Mouse (Mus musculus) kidney, embryonic 14.5 days (tissue): ENCODE data around the gene Fam110a. TPM values are rescaled to one million over a fixed set of nuclear protein-coding genes. Genes with fewer than 3 reads are reported as not detected.

Experiments
- ATAC-seq: fragments of 200-750 bp; cut with Nextera tagmentation; 2 replicates; pipeline ENCODE4 v1.8.0; 2017; ENCODE audit warnings: moderate number of reproducible peaks, mild to moderate bottlenecking, moderate TSS enrichment, moderate library complexity; ENCODE audit not compliant: low FRiP score, low TSS enrichment
- H3K27ac ChIP-seq: fragments of 300-500 bp; sonication (generic); 2 replicates; pipeline ENCODE4 v1.5.1; 2014; ENCODE audit warnings: low read depth, mild to moderate bottlenecking, low read length, moderate library complexity, mixed read lengths
- H3K27me3 ChIP-seq: fragments of 300-500 bp; sonication (generic); 2 replicates; pipeline ENCODE4 v1.6.1; 2014; ENCODE audit warnings: mild to moderate bottlenecking, low read length; ENCODE audit not compliant: control insufficient read depth, insufficient read depth
- H3K36me3 ChIP-seq: fragments of 300-500 bp; sonication (generic); 2 replicates; pipeline ENCODE4 v1.6.1; 2014; ENCODE audit warnings: low read length, mixed read lengths; ENCODE audit not compliant: control insufficient read depth, insufficient read depth
- H3K4me1 ChIP-seq: fragments of 300-500 bp; sonication (generic); 2 replicates; pipeline ENCODE4 v1.6.1; 2014; ENCODE audit warnings: low read length, mixed read lengths; ENCODE audit not compliant: control insufficient read depth, insufficient read depth
- H3K4me2 ChIP-seq: fragments of 300-500 bp; sonication (generic); replicated peaks from 2 replicates; pipeline ENCODE4 v1.6.1; 2014; ENCODE audit warnings: low read depth, mild to moderate bottlenecking, low read length
- H3K4me3 ChIP-seq: fragments of 300-500 bp; sonication (generic); 2 replicates; pipeline ENCODE4 v1.5.1; 2014; ENCODE audit warnings: mild to moderate bottlenecking, low read length
- H3K9ac ChIP-seq: fragments of 300-500 bp; sonication (generic); 2 replicates; pipeline ENCODE4 v1.6.1; 2014; ENCODE audit warnings: low read depth, mild to moderate bottlenecking, low read length, moderate library complexity
- H3K9me3 ChIP-seq: fragments of 300-500 bp; sonication (generic); 2 replicates; pipeline ENCODE4 v1.6.1; 2016; ENCODE audit warnings: low read length; ENCODE audit not compliant: control insufficient read depth
- WGBS: fragments of 180-500 bp; shearing (Covaris S2); extraction: QIAGEN DNeasy Blood & Tissue Kit; methylation state at CpG from one replicate; pipeline ENCODE4 v1.1.7; 2014; 5-methylcytosine and 5-hydroxymethylcytosine counted together
- polyA plus RNA-seq: library from polyadenylated mRNA; unstranded; fragments of >200 nt; fragmentation: Nextera tagmentation; extraction: Ambion mirVana; gene quantifications from 2 replicates; pipeline ENCODE4 v1.2.1, GENCODE M21; 2014

Gene Fam110a
- polyA plus RNA-seq, 1 experiment from 2014 or later: 29.9 TPM

DNA sequence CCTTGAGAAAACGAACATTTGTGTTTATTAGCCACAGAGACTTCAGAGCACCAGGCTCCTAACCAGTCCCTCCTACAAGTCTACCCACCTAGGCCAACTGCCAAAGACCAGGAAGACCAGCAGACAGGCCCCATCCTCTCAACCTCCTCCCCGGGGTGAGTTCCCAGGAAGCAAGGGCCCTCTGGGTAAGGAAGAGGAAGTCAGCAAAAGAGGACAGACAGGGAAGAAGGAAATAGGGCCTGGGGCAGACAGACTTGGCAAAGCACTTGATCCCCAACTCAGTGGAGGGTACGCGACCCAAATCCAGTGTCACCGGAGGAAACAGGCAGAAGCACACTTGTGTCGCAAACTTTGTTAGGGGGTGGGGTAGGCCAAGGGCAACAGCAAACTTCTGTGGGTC, 10.6 kb downstream of the Fam110a start:
- H3K4me2 ChIP-seq: no peak overlapping the region

DNA sequence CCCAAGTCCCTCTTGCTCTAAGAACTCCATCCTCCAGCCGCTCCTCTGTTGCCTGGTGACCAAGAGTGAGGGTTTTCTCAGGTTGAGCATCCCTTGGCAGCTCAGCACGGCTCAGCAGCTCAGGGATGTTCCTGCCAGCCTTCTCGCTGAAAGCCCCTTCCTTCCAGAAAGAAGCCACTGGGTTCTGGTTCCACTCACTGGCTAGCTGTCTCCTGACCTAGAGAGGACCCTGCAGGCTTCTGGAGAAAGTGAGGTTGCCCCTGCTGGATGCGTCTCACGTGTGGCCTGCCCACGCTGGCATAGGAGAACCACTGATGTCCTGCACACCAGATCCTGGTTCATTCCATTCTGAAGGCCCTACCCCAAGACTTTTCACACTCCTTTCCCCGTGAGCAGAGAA, 11.0 kb downstream of the Fam110a start:
- WGBS: 88% methylated on average over 7 of the region's 7 CpGs
- Histone ChIP-seq H3K9me3 (no peaks in the 10 kb centered on the region), H3K9ac (no peak overlapping the region), H3K27ac (no peak overlapping the region), H3K27me3 (peaks cover 8% of the 10 kb centered on the region; the same call in 1 of the 2 replicates), H3K4me3 (no peak overlapping the region), H3K4me2 (no peak overlapping the region), H3K36me3 (peaks cover 17% of the 10 kb centered on the region; the same call in 1 of the 2 replicates), H3K4me1 (peaks cover 43% of the 10 kb centered on the region)
- ATAC-seq: no peak

More for the DNA sequence above, 10.6 kb downstream of the Fam110a start:
- WGBS: 92% methylated on average over 6 of the region's 6 CpGs
- Histone ChIP-seq H3K27ac (no peak overlapping the region), H3K27me3 (peaks cover 8% of the 10 kb centered on the region; the same call in 1 of the 2 replicates), H3K36me3 (peaks cover 17% of the 10 kb centered on the region; the same call in 1 of the 2 replicates), H3K4me3 (no peak overlapping the region), H3K4me1 (peaks cover 43% of the 10 kb centered on the region), H3K9me3 (no peaks in the 10 kb centered on the region), H3K9ac (no peak overlapping the region)
- no peak for ATAC-seq

DNA sequence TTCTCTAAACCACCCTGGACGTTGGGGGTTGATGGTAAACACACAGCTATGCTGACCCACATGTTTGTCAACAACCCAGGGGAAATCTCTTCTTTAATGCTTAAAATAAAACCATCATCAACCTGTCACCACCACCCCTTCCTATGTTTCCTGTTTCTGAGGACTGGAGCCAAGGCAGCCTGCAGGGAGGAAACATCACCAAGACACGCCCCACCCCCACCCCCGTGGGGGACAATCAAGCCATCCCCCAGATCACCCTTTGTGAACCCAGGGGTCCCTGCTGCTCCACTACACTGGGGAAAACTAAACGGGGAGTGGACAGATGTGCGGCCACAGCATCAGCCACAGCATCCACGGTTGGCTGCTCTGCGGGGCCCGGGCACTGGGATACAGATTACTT, 11.6 kb downstream of the Fam110a start:
- no peak for ATAC-seq
- H3K27ac ChIP-seq: no peak overlapping the region
- no peaks in the 10 kb centered on the region for H3K9me3 ChIP-seq
- no peak overlapping the region for H3K4me2 ChIP-seq
- peaks cover 17% of the 10 kb centered on the region; the same call in 1 of the 2 replicates for H3K36me3 ChIP-seq
- H3K4me1 ChIP-seq: peaks cover 41% of the 10 kb centered on the region
- no peak overlapping the region for H3K9ac ChIP-seq
- H3K27me3 ChIP-seq: peaks cover 4% of the 10 kb centered on the region; the same call in 1 of the 2 replicates
- 61% methylated on average over 8 of the region's 8 CpGs for WGBS
- no peak overlapping the region for H3K4me3 ChIP-seq

DNA sequence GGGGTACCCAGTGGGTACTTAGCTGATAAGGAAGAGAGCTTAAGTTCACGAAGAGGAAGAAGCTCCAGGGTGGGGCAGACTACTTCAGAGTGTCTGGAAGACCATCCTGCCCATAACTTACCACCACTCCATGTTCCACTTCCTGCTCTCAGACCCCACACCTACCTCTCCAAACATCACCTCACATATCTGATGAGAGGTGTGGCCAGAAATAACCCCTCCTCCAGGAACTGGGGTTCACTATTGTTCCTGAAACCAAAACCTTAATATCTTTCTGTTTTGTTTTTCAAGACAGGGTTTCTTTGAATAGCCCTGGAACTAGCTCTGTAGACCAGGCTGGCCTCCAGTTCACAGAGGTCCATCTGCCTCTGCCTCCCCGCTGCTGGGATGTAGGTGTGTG, 12.2 kb downstream of the Fam110a start:
- peaks cover 3% of the 10 kb centered on the region; the same call in 1 of the 2 replicates for H3K27me3 ChIP-seq
- peaks cover 37% of the 10 kb centered on the region for H3K4me1 ChIP-seq
- H3K4me2 ChIP-seq: no peak overlapping the region
- H3K27ac ChIP-seq: no peak overlapping the region
- H3K9me3 ChIP-seq: no peaks in the 10 kb centered on the region
- WGBS: 75% methylated on average over 2 of the region's 2 CpGs
- peaks cover 17% of the 10 kb centered on the region; the same call in 1 of the 2 replicates for H3K36me3 ChIP-seq
- no peak for ATAC-seq
- no peak overlapping the region for H3K9ac ChIP-seq
- no peak overlapping the region for H3K4me3 ChIP-seq

DNA sequence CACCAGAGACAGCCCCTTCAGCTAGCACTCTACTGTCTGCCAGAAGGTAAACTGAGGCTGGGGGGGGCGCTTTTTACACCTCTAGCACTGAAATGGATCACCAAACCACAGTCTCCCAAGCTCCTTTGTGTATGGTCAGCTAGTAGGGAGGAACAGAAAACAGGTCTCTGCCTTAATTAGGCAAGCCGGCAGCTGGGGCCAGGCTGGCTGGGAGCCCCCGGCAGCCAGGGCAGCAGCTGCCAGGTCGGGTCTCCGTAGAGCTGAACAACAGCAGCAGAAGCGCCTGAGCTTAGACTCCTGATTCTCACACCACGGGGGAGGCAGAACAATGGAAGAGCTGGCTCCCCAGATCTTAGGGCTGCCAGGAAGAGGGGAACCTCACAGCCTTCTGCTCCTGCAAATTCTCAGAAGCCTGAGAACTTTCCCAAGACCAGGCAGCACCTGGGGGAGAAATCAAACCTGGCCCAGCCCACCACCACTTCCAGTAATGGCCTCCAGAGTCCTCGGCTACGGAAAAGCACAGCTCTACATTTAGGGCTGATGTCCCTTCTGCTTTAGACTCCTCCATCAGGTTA, 12.8 kb downstream of the Fam110a start:
- no peak overlapping the region for H3K9ac ChIP-seq

DNA sequence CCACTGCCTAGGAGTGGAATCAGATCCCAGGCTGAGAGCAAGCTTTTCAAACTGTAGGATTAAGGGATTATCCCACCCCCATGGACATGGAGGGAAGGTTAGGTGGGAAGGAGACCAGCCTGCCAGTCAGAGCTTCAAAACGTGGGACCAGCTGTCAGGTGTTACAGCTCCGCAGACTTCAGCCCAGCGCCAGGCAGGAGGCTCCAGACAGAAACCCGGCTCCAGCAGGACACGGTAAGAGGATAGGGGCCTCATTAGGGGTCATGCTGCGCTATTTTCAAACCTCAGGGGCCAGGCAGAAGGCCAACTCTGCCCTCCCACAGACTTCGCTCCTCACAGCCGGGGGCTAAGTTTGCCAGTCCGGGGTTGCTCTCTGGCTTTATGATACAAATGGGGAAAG, 16.0 kb downstream of the Fam110a start:
- Histone ChIP-seq H3K9me3 (no peaks in the 10 kb centered on the region), H3K27ac (0 out of 2 replicates have a peak overlapping the region, but pooled peaks have one; percentile 14), H3K9ac (no peak overlapping the region), H3K4me2 (no peak overlapping the region), H3K36me3 (peaks cover 6% of the 10 kb centered on the region; the same call in 1 of the 2 replicates), H3K4me3 (no peak overlapping the region), H3K4me1 (peaks cover 25% of the 10 kb centered on the region), H3K27me3 (no peaks in the 10 kb centered on the region)
- WGBS: 5% methylated on average over 9 of the region's 9 CpGs
- ATAC-seq: peak; percentile 38; the same call in 1 of the 2 replicates

More for the DNA sequence above, 12.8 kb downstream of the Fam110a start:
- Histone ChIP-seq H3K27me3 (no peaks in the 10 kb centered on the region), H3K4me3 (no peak overlapping the region), H3K9me3 (no peaks in the 10 kb centered on the region), H3K36me3 (peaks cover 17% of the 10 kb centered on the region; the same call in 1 of the 2 replicates), H3K27ac (no peak overlapping the region), H3K4me2 (no peak overlapping the region), H3K4me1 (peaks cover 36% of the 10 kb centered on the region)
- no peak for ATAC-seq
- WGBS: 40% methylated on average over 9 of the region's 9 CpGs

DNA sequence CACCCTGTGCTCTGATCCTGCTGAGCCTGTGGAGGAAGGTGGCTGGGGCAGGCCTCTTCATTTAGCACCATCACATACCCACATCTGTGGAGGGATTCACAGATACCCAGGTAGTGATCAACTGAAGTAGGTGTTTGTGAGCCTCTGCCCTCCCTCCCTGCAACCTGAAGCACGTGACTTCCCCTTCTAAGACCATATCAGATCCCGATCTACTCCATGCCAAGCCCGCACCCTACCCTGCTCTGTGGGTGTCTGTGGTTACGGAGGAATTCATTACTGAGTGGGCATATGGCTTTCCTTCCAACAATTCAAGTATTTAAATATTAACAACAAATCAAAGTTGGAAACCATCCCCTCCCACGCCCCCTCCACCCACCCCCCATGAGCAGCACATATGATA, 16.7 kb downstream of the Fam110a start:
- Histone ChIP-seq H3K9ac (no peak overlapping the region), H3K36me3 (no peaks in the 10 kb centered on the region), H3K4me2 (no peak overlapping the region), H3K27ac (no peak overlapping the region), H3K4me3 (no peak overlapping the region), H3K27me3 (no peaks in the 10 kb centered on the region), H3K4me1 (peaks cover 19% of the 10 kb centered on the region), H3K9me3 (no peaks in the 10 kb centered on the region)
- ATAC-seq: no peak
- 85% methylated on average over 5 of the region's 5 CpGs for WGBS

DNA sequence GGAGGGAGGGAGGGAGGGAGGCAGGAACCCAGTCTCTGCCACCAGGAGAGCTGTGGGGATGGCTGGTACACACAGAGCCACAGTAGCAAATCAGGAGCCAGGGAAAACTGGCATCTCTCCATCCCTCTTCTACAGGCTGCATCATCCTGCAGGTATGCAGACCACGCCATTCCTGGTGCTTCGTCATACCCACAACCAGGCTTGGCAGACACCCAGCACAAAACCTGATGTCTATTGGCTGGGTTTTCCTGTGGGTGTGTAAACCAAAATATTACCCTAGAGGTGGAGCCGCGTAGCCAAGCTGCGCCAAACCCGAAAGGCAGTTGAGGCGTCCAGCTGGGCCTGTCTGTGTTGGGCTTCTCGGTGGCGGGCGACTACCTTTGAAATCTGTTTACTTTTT, 17.5 kb downstream of the Fam110a start:
- H3K9me3 ChIP-seq: no peaks in the 10 kb centered on the region
- WGBS: 84% methylated on average over 10 of the region's 10 CpGs
- H3K4me1 ChIP-seq: peaks cover 17% of the 10 kb centered on the region
- no peak overlapping the region for H3K4me2 ChIP-seq
- H3K4me3 ChIP-seq: no peak overlapping the region
- no peaks in the 10 kb centered on the region for H3K27me3 ChIP-seq
- no peak overlapping the region for H3K27ac ChIP-seq
- no peak for ATAC-seq
- no peaks in the 10 kb centered on the region for H3K36me3 ChIP-seq
- H3K9ac ChIP-seq: no peak overlapping the region

DNA sequence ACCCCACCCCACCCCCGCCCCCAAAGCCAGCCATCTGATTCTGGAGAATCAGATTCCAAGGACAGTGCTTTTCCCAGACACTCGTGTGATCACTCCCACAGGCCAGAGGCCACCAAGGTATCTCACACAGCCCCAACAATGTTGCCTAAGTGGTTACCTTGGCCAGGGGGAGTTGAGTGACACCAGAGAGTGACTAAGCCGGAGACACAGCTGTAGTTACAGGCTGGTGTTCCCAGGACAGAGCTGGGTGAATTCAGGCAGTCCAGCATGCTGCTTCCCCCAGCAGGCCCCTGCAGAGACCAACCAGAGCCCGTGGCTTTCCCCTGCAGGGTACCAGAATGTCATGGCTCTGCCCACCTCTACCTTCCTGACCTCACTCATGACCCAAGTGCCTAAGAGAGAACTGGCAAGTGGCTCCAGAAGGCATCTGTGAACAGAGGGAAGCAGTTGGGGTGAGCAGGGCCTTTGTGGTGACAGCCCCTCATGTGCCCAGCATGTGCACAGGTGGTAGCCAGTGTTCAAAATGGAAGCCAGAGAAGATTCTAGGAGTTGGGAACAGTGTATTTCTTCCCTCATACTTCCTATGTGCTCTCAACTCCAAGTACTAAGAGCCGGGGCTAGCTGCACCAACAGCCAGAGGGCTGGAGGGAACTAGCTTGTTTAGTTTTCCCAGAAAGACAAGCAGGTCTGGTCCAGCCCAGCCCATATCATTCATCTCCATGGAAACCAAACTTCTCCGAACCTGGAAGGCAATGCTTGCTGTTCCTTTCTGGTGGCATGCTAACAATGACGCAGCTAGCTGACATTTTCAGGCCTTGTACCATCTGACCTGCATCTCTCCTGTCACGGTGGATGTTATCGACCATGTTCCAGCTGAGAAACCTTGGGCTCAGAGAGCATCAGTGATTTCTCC, 18.5 kb downstream of the Fam110a start:
- Histone ChIP-seq H3K27me3 (no peaks in the 10 kb centered on the region), H3K27ac (no peak overlapping the region), H3K4me3 (no peak overlapping the region), H3K9me3 (no peaks in the 10 kb centered on the region), H3K9ac (no peak overlapping the region), H3K4me1 (peaks cover 17% of the 10 kb centered on the region), H3K36me3 (no peaks in the 10 kb centered on the region), H3K4me2 (no peak overlapping the region)
- WGBS: 59% methylated on average over 9 of the region's 9 CpGs
- no peak for ATAC-seq
